Mouse (Mus musculus): ENCODE data around the gene Sall2.

GRCm38 (mm10) chr14:52310906-52311305 is 17.7 kb downstream of the Sall2 start:
- no peak for TF ChIP-seq POLR2A (IDR thresholded peaks at IDR 0.05; ENCODE audit: control insufficient read depth, extremely low read depth, insufficient read depth, low read length, poor library complexity)
- no peak for TF ChIP-seq CTCF (IDR thresholded peaks at IDR 0.05; ENCODE audit: borderline replicate concordance, control insufficient read depth, extremely low read depth, insufficient read depth, low read length, poor library complexity)

Measured in thymus, adult 2 months (tissue).